Mouse (Mus musculus) erythroblast, embryonic 14.5 days (primary cell): ENCODE results near the gene Tmem248.

ENCODE experiments used
- GATA1 ChIP-seq: IDR thresholded peaks from 2 replicates; pipeline ENCODE4 v1.6.1; 2012; ENCODE audit warnings: low read length, inconsistent platforms, mixed read lengths
- TAL1 ChIP-seq: IDR thresholded peaks from 3 replicates; pipeline ENCODE4 v1.6.1; 2012; ENCODE audit warnings: low read length, inconsistent platforms, mixed read lengths

DNA sequence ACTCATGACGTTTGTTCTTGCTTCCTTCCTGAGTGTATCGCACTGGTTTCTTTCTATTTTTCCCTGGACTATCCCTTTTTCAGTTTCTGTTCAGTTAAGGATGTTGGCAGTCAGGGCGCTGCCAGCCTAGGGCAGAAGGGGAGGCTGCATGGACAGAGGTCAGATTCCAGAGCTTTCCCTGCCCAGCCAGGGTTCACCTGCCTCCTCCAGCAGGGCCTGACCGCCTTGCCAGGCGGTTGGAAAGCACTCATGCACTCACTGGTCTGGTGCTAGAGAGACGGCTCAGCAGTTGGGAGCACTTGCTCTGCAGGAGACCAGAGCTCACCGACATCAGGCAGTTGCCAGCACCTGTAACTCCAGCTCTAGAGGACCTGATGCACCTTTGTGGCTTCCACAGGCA, 22.4 kb downstream of the Tmem248 start:
- no peak for TF ChIP-seq TAL1
- TF ChIP-seq GATA1, result no peak
